Mouse (Mus musculus) E14TG2a.4 (cell line): Measurements from ENCODE around the gene Gm21891.
"Not testable (repeated sequence)": the region's sequence is repeated elsewhere in the genome, so short reads cannot be mapped to it uniquely, and the experiment has no call there.

Experiments used
- CTCF ChIP-seq: conservative IDR thresholded peaks from 2 replicates; pipeline ENCODE4 v1.5.1; 2014; ENCODE audit warnings: low read length
- POU5F1 ChIP-seq: IDR thresholded peaks from 2 replicates; pipeline ENCODE4 v1.6.1; 2014; ENCODE audit warnings: low read length, borderline replicate concordance

- TF ChIP-seq CTCF, POU5F1: not testable (repeated sequence)
These were observed at the start of gene Gm21891 for GRCm38 (mm10) chrY:13133392-13133791.
